Mouse (Mus musculus) adipocyte (in vitro differentiated cells): ENCODE results near the gene Zic4.

Experiments
- DNase-seq: peaks from one replicate; pipeline ENCODE4 v3.0.0-alpha.2; 2016; ENCODE audit warnings: low spot score

The Zic4 gene

GRCm38 (mm10) chr9:91361856-91362601 lies at the start of gene Zic4:
Gene Zic4, plus strand, starts transcription at chr9:91362413.
- DNase-seq = no peak

- DNase-seq = no peak
These were observed 14.6 kb upstream of the Zic4 start for GRCm38 (mm10) chr9:91347591-91347990.

DNA sequence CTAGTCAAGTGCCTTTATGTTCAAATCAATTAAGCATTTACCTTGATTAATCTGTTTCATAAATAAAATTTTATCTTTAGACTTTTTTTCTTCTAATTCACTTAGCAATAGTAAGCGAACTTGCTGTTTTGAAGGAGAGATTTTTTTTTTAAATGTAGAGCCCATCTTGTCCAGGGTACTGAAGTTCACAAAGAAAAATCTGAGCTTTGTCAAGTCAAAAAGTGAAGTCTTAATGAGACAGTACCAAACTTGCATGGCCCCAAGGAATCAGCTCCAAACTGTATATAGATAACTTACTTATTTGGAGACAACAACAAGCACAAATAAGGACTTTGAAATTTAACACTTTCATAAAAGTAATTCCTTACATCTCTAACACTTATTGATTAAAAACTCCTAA lies 13.5 kb upstream of the Zic4 start:
- no peak for DNase-seq

GRCm38 (mm10) chr9:91350211-91350791 lies 11.9 kb upstream of the Zic4 start:
- no peak for DNase-seq

- no peak for DNase-seq
These were observed 11.3 kb upstream of the Zic4 start for GRCm38 (mm10) chr9:91350861-91351291.

GRCm38 (mm10) chr9:91351361-91351760 lies 10.9 kb upstream of the Zic4 start:
- no peak for DNase-seq

GRCm38 (mm10) chr9:91351961-91352411 lies 10.2 kb upstream of the Zic4 start:
- DNase-seq = no peak

DNA sequence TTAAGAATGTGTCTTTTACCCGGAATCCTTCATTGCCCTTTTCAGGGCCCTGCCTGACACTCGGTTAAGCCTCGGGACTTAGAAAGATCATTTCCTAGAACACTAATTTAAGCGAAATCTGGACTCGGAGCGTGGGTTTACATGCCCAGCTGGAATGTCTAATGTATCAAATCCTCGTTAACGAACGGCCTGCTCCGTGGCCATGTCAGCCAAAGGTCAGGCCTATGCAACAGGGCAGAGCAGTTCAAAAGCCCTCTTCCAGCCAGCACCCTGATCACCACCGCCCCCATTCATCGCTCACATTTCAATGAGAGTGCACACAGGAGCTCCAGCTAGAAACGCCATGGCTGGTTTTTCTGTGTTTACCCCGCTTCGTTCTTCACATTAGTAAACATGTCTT lies 9.4 kb upstream of the Zic4 start:
- DNase-seq = no peak

GRCm38 (mm10) chr9:91353551-91354433 lies 8.4 kb upstream of the Zic4 start:
- DNase-seq = no peak

- DNase-seq = no peak
These were observed 7.6 kb upstream of the Zic4 start for GRCm38 (mm10) chr9:91354434-91355269.

DNA sequence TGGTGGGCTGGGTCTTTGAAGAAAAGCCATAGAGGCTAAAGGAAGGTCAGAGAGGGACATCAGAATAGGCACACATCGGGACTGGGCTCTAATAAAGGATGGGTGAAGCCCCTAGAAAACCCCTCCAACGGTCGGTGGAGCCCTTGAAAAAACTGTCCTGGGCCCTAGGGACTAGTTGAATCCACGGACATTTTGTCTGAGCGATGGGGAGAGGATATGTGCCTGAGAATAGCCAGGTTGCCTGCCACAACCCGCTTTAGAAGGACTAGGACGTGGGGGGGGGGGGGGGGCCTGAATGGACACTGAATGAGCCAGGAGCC lies 7.0 kb upstream of the Zic4 start:
- DNase-seq = no peak

- no peak for DNase-seq
These were observed 6.4 kb upstream of the Zic4 start for GRCm38 (mm10) chr9:91355629-91356352.

DNA sequence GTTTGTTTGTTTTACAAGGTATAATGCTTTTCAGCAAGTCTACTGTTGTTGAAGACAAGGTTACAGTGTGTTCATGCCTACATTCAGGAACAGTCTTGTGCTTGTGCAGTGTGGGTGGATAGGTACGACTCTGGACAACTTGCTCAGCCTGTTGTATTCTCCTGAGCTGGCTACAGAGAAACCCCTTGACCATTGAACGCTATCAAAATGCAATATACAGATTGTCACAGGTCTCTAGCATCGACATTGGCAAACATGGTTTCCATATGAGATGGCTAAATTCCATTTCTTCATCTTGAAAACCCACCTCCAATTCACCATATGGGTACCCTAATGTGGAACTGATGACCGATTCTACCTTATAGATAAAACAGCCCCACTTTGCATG lies 5.9 kb upstream of the Zic4 start:
- no peak for DNase-seq

DNA sequence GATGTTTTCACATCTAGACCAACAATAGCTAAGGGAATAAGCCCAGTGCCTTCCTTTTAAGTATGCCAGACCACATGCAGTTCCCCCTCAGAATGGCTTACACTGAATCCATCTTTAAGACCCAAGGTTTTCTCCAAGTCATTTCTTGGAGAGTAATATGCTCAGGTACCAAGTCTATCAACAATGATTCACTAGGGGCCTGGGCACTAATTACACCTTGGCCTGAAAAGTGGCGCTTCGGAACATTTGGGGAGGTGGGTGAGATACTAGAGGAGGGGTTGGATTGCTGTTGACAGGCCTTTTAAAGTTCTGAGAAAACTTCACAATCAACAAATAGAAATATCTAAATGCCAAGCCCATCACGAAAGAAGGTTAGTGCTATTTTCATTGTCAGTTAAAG lies 4.9 kb upstream of the Zic4 start:
- DNase-seq = no peak

DNA sequence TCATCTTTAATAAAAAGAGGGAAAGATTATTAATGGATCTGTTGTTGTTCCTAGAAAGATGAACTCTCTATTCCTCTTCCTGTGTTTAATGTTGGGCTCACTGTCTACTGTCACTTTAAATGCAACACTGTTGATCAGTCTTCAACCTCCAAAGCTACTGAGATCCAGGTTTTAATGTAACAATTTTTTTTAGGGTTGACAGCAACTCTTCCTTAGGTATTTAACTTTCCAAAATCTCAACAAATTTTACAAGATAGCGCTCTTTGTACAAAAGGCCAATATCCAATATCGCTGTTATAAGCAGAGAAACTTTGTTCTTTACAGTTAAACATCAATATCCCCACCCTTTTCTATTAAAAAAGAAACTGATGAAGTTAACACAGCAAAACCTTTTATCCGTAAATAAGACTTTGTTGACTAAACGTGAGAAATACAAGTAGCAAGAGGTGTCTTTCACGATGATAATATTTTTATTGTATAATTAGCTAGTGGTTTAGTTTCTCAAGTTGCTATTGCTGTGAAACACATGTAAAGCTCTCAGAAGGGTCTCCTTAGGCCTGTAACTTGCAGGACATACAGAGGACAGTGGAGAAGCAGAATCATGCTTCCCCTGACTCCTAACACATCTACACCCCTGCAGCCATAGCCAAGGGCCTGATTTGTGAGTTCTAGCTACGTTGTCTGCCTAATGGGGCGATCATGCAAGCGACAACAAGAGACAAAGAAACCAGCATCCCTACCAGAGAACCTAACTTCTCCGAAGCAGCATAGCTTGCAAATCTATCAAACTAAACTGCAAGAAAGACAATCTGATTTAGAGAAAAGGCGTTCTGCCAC lies 3.1 kb upstream of the Zic4 start:
- DNase-seq = no peak

DNA sequence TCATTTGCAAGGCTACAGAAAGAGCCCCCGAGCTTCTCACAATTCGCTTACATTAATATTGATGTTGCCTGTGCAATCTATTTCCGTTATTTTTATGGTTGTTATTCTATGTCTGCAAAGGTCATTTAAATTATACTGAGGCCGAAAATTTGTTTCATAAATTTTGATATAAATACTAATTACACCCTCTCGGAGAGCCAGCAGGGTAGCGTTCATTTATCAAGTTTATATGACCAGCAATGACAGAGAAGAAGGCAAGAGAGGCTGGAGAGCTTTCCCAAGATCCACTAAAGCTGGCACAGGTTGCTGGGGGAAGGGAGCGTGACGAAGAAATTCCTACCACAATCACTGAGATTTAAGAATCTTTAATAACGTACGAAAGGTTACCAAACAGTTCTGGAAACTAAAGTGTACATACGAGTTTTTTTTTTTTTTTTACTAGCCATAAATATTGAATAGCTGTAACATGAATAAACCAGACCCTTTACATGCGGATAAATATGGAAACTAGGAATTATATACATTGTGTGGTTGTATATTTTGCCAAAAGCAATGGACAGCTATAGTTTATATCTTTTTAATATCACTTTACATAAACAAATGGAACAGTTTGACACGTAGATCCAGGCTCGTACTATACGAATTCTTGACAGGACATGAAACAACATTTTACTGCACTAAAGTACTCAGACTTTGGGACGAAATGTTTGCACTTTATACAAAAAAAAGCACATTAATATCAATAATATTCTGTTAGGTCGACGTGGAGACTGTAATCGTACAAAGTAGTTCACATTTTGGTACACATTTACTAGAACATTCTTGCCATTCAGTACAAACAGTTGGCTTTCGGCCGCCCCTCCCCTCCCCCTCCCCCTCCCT lies 1.8 kb upstream of the Zic4 start:
- DNase-seq = no peak

DNA sequence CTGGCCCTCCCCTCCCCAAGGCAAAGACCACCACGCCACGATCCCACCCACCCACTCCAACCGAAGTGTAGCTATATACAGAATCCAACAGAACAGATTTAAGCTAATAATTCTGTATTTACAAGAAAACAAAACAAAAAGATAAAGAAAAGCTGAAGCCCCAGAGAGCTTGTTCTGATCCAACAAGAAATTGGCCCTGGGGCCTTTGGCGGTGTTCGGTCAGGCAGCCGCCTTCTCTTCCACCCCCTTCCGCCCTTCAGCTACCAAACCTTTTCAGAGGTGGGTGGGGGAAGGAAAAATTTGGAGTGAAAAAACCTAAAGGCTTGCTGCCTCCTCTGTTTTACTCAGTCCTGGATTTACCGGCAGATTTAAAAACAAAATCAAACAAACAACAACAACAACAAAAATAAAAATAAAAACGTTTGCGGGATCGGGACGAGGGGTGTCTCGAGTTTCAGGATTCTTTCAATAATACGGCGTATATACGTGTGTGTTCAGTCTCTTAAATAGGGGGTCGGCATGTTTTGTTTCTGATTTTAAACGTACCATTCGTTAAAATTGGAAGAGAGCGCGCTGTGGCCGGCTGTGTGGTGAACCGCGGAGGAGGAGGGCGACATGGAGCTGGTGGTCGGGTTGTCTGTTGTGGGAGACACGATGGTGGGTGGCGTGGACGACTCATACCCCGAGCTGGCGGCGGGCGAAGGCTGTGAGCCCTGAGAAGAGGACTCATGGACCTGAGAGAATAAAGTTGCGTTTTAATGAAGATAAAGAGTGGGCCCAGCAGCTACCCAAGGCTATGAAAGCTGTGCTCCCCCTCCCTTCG lies 969 bp upstream of the Zic4 start:
- DNase-seq = no peak

DNA sequence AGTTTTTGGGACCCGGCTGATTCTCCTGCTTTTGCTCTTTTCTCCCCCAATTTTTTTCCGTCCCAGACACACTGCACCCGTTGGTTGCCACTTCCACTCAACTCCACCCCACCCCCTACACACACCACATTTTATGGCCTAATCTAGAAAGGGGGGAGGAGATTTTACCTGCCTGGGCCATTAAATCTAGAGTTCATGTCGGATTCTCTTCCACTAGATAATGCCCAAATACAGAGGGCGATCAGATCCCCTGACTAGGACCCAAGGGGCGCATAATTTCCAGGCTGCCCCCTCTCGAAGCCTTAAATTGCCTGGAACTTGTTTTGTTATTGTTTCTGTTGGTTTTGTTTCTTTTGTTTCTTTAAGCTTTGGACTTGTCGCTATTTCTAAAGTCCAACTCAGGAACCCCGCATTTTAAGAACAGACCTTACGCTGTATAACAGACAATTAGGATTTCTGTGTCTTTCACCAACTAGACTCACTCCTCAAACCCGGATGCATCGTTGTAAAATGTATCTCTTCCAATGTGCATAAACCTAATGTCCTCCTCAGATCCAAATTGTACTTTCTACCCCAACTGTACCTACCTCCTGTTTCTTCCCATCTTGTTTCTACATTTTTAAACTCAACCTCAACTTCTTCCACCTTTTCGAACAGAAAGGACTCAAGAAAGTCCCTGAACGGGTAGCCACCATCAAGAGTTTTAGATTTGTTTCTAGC lies 958 bp downstream of the Zic4 start:
- DNase-seq = no peak
